Mouse (Mus musculus): ENCODE results near the gene Zfp493.
"Not testable (repeated sequence)": the region's sequence is repeated elsewhere in the genome, so short reads cannot be mapped to it uniquely, and the experiment has no call there.

Gene Zfp493

GRCm38 (mm10) chr13:67779265-67780221 is at the start of gene Zfp493:
Gene Zfp493, plus strand, starts transcription at chr13:67779693.
- peak; percentile 83 for DNase-seq (ENCODE audit: low read depth)

GRCm38 (mm10) chr13:67734391-67734790 is 45.1 kb upstream of the Zfp493 start:
- DNase-seq (ENCODE audit: low read depth) = not testable (repeated sequence)

GRCm38 (mm10) chr13:67742941-67743340 is 36.6 kb upstream of the Zfp493 start:
- DNase-seq (ENCODE audit: low read depth) = no peak

GRCm38 (mm10) chr13:67743896-67744295 is 35.6 kb upstream of the Zfp493 start:
- no peak for DNase-seq (ENCODE audit: low read depth)

- DNase-seq (ENCODE audit: low read depth) = peak; percentile 86
These were observed 24.9 kb upstream of the Zfp493 start, which contains the start of gene Zfp85 for GRCm38 (mm10) chr13:67754333-67755306. Gene Zfp85, minus strand, starts transcription at chr13:67755228.

GRCm38 (mm10) chr13:67755761-67756160 is 23.7 kb upstream of the Zfp493 start:
- peak; percentile 6 for DNase-seq (ENCODE audit: low read depth)

GRCm38 (mm10) chr13:67759966-67760365 is 19.5 kb upstream of the Zfp493 start:
- DNase-seq (ENCODE audit: low read depth) = no peak

- DNase-seq (ENCODE audit: low read depth) = no peak
These were observed 16.3 kb upstream of the Zfp493 start for GRCm38 (mm10) chr13:67763031-67763768.

GRCm38 (mm10) chr13:67791921-67792455 is 12.5 kb downstream of the Zfp493 start:
- DNase-seq (ENCODE audit: low read depth) = no peak

- no peak for DNase-seq (ENCODE audit: low read depth)
These were observed 19.1 kb downstream of the Zfp493 start for GRCm38 (mm10) chr13:67798618-67799017.

GRCm38 (mm10) chr13:67799151-67799550 is 19.7 kb downstream of the Zfp493 start:
- not testable (repeated sequence) for DNase-seq (ENCODE audit: low read depth)

GRCm38 (mm10) chr13:67811651-67812210 is 32.2 kb downstream of the Zfp493 start:
- no peak for DNase-seq (ENCODE audit: low read depth)

GRCm38 (mm10) chr13:67812961-67813709 is 33.6 kb downstream of the Zfp493 start:
- DNase-seq (ENCODE audit: low read depth) = no peak

- DNase-seq (ENCODE audit: low read depth) = peak; percentile 89
These were observed 34.5 kb downstream of the Zfp493 start, which contains the start of gene Zfp273 for GRCm38 (mm10) chr13:67813710-67814660. Gene Zfp273, plus strand, starts transcription at chr13:67813740.

GRCm38 (mm10) chr13:67818636-67819035 is 39.1 kb downstream of the Zfp493 start:
- no peak for DNase-seq (ENCODE audit: low read depth)

- peak; percentile 75 for DNase-seq (ENCODE audit: low read depth)
These were observed 51.4 kb downstream of the Zfp493 start, which contains the start of gene Gm10037 for GRCm38 (mm10) chr13:67830911-67831336. Gene Gm10037, plus strand, starts transcription at chr13:67831106.

- DNase-seq (ENCODE audit: low read depth) = not testable (repeated sequence)
These were observed 53.6 kb downstream of the Zfp493 start for GRCm38 (mm10) chr13:67833137-67833536.

All from induced T-regulatory cell, adult 2 months (primary cell).